Mouse (Mus musculus): ENCODE measurements at regions not wholly inside any gene's neighbourhood (a gene's known extent, or its start where the extent isn't known, plus 50 kb on each side); places are given as distances from the start of the nearest gene placed in this dataset.
"Not testable (repeated sequence)": the region's sequence is repeated elsewhere in the genome, so short reads cannot be mapped to it uniquely, and the experiment has no call there.

DNA sequence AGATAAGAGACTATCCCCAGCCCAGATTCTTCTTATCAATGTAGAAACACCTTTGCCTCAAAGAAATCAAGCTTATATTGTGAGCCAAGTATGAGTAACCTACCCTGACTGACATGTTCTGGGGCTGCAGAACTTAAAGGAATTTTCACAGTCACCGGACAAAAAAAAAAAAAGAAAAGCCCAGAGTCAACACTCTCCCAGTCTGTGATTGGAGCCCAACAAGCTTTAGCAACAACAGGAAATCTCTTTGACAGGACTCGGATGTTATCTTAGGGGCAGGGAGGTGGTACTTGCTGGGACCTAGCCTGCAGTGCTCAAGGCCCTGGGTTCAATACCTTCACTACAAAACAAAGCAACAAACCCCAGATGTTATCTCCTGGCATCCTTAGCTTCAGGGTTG lies 114.2 kb downstream of the Nectin1 start:
- Histone ChIP-seq H3K9me3 (replicated peaks) (no peaks in the 10 kb centered on the region), H3K36me3 (no peaks in the 10 kb centered on the region), H3K4me3 (replicated peaks) (no peak overlapping the region), H3K27me3 (replicated peaks) (peaks cover 5% of the 10 kb centered on the region; the same call in 1 of the 2 replicates), H3K9ac (replicated peaks) (no peak overlapping the region), H3K4me1 (0 out of 2 replicates have a peak, but pooled peaks cover 4% of the 10 kb centered on the region), H3K27ac (replicated peaks) (no peak overlapping the region), H3K4me2 (no peak overlapping the region)
- no peak for ATAC-seq (ENCODE audit: low FRiP score)
- 68% methylated on average over 2 of the region's 2 CpGs for WGBS

- Histone ChIP-seq H3K4me3 (replicated peaks) (no peak overlapping the region), H3K27ac (replicated peaks) (no peak overlapping the region), H3K36me3 (no peaks in the 10 kb centered on the region), H3K9ac (replicated peaks) (no peak overlapping the region), H3K9me3 (replicated peaks) (no peaks in the 10 kb centered on the region), H3K4me2 (no peak overlapping the region), H3K4me1 (peaks cover 8% of the 10 kb centered on the region), H3K27me3 (replicated peaks) (peaks cover 6% of the 10 kb centered on the region; the same call in 1 of the 2 replicates)
- 43% methylated on average over 6 of the region's 6 CpGs for WGBS
- no peak for ATAC-seq (ENCODE audit: low FRiP score)
Observed at GRCm38 (mm10) chr9:43858761-43859160, 115.0 kb downstream of the Nectin1 start.

DNA sequence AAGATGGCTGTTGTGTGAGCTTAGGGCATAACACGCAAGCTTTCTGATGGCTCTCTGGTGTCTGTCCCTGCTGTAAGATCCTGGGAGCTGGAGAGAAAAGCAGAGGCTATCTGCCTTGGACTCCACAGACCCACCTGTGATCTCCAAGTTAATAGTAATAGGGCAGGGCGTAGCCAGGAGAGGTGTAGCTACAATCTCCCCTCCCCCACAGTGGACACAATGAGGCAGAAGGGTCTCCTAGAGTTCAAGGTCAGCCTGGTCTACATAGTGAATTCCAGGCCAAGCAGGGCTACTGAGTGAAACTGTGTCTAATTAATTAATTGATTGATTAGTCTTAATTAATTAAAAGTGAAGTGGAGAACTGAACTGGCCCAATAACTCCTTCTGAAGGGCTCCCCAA lies 116.5 kb downstream of the Nectin1 start:
- no peak overlapping the region for H3K9ac ChIP-seq (replicated peaks)
- H3K9me3 ChIP-seq (replicated peaks) = no peaks in the 10 kb centered on the region
- H3K27ac ChIP-seq (replicated peaks) = no peak overlapping the region
- no peak overlapping the region for H3K4me3 ChIP-seq (replicated peaks)
- no peak overlapping the region for H3K4me2 ChIP-seq
- ATAC-seq (ENCODE audit: low FRiP score) = no peak
- 97% methylated on average over 2 of the region's 2 CpGs for WGBS
- H3K27me3 ChIP-seq (replicated peaks) = peaks cover 6% of the 10 kb centered on the region; the same call in 1 of the 2 replicates
- H3K4me1 ChIP-seq = peaks cover 18% of the 10 kb centered on the region
- H3K36me3 ChIP-seq = no peaks in the 10 kb centered on the region

DNA sequence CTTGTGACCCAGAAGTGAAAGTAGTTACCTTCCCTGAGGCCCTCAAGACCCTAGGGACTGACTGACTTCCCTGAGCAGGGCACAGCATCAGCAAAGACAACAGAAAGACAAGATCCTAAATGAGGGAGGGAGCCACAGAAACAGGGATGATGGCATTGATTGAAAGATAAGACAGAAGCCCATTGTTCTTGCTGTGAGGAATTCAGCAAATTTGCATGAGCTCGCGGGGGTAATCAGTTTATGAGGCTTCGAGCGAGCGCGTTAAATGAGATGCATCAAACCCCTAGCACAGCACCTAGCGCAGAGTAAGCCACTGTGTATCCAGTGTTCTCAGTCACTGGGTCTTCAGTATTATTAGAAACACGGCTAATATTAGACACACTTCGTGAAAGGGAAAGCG lies 117.6 kb downstream of the Nectin1 start:
- ATAC-seq (ENCODE audit: low FRiP score) = no peak
- WGBS = 18% methylated on average over 10 of the region's 10 CpGs
- H3K4me1 ChIP-seq = peaks cover 18% of the 10 kb centered on the region
- no peak overlapping the region for H3K27ac ChIP-seq (replicated peaks)
- H3K36me3 ChIP-seq = no peaks in the 10 kb centered on the region
- H3K9ac ChIP-seq (replicated peaks) = no peak overlapping the region
- peaks cover 6% of the 10 kb centered on the region for H3K27me3 ChIP-seq (replicated peaks)
- no peak overlapping the region for H3K4me2 ChIP-seq
- H3K4me3 ChIP-seq (replicated peaks) = no peak overlapping the region
- H3K9me3 ChIP-seq (replicated peaks) = no peaks in the 10 kb centered on the region

DNA sequence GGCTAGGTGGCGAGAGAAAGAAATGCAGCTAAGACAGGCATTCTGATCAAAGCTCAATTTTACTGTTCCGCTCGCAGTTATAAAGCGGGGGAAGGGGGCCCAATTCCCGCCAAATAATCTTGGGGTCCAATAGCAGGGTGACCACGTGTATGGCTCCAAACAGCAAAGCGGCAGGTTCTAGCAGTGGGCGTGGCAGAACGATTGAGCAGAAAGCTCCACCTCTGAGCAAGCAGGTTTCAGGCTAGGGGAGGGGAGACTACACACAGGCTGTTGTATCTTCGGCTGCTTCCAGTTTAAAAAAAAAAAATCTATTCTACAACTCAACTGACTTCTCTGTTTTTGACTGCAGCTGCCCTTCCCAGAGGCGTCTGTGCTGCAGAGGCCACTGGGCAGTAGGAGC lies 118.2 kb downstream of the Nectin1 start:
- H3K4me3 ChIP-seq (replicated peaks); ATAC-seq (ENCODE audit: low FRiP score); H3K9ac ChIP-seq (replicated peaks); H3K9me3 ChIP-seq (replicated peaks); H3K36me3 ChIP-seq; H3K27me3 ChIP-seq (replicated peaks); H3K27ac ChIP-seq (replicated peaks): not testable (repeated sequence)
- H3K4me1 ChIP-seq = peaks cover 18% of the 10 kb centered on the region
- H3K4me2 ChIP-seq = peak overlapping the region; percentile 29; the same call in 1 of the 2 replicates
- 17% methylated on average over 11 of the region's 11 CpGs for WGBS

- Histone ChIP-seq H3K9ac (replicated peaks) (peak overlapping the region; percentile 28; the same call in 1 of the 2 replicates), H3K36me3 (no peaks in the 10 kb centered on the region), H3K4me1 (peaks cover 18% of the 10 kb centered on the region), H3K9me3 (replicated peaks) (no peaks in the 10 kb centered on the region), H3K27me3 (replicated peaks) (peaks cover 6% of the 10 kb centered on the region), H3K4me2 (peak overlapping the region; percentile 53), H3K4me3 (replicated peaks) (0 out of 2 replicates have a peak overlapping the region, but pooled peaks have one; percentile 14), H3K27ac (replicated peaks) (0 out of 2 replicates have a peak overlapping the region, but pooled peaks have one; percentile 18)
- 4% methylated on average over 30 of the region's 30 CpGs for WGBS
- ATAC-seq (ENCODE audit: low FRiP score) = peak; percentile 63
Observed at GRCm38 (mm10) chr9:43863609-43864397, 120.0 kb downstream of the Nectin1 start.

DNA sequence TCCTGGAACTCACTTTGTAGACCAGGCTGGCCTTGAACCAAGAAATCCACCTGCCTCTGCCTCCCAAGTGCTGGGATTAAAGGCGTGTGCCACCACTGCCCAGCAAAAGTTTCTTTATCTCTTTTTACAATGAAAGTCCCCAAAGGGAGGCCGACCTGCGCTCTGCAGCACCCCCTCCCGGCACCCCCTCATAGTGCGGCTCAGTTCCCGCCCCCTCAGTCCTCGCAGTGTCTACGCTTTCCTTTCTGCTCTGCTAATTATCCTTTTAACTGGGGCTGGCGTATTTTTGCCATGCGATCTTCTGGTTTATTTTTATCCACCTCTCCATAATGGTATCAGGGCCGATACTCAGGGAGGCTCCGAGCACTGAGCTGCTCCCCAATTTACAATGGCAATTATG lies 123.0 kb downstream of the Nectin1 start:
- no peaks in the 10 kb centered on the region for H3K36me3 ChIP-seq
- no peak overlapping the region for H3K4me3 ChIP-seq (replicated peaks)
- no peak overlapping the region for H3K9ac ChIP-seq (replicated peaks)
- H3K27ac ChIP-seq (replicated peaks) = no peak overlapping the region
- no peak for ATAC-seq (ENCODE audit: low FRiP score)
- H3K27me3 ChIP-seq (replicated peaks) = peaks cover 6% of the 10 kb centered on the region
- no peak overlapping the region for H3K4me2 ChIP-seq
- 77% methylated on average over 12 of the region's 12 CpGs for whole genome bisulfite sequencing
- H3K4me1 ChIP-seq = peaks cover 14% of the 10 kb centered on the region
- no peaks in the 10 kb centered on the region for H3K9me3 ChIP-seq (replicated peaks)

DNA sequence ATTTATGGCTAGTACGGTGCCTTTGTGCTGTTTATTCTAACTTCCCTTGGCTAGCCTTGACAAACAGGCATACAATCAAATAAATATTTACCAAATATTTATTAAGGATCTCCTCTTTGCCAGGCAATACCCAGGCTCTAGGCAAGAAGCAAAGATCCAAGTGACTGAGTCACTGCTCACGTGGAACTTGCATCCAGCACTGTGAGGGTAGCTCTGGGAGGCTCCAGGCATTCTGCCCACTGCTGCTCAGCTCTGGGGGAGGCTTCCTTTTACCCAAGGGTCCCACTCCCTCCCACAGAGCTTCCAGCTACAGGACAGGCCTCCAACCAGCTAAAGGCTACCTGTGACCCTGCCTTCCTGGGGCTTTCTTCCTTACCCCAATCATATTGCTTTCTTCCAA lies 130.1 kb downstream of the Nectin1 start:
- ATAC-seq (ENCODE audit: low FRiP score) = no peak
- H3K27ac ChIP-seq (replicated peaks) = no peak overlapping the region
- H3K4me1 ChIP-seq = peaks cover under 1% of the 10 kb centered on the region; the same call in 1 of the 2 replicates
- H3K4me2 ChIP-seq = no peak overlapping the region
- H3K4me3 ChIP-seq (replicated peaks) = no peak overlapping the region
- no peak overlapping the region for H3K9ac ChIP-seq (replicated peaks)
- no peaks in the 10 kb centered on the region for H3K9me3 ChIP-seq (replicated peaks)
- 83% methylated on average over 2 of the region's 2 CpGs for WGBS
- no peaks in the 10 kb centered on the region for H3K36me3 ChIP-seq
- peaks cover 11% of the 10 kb centered on the region; the same call in 1 of the 2 replicates for H3K27me3 ChIP-seq (replicated peaks)

DNA sequence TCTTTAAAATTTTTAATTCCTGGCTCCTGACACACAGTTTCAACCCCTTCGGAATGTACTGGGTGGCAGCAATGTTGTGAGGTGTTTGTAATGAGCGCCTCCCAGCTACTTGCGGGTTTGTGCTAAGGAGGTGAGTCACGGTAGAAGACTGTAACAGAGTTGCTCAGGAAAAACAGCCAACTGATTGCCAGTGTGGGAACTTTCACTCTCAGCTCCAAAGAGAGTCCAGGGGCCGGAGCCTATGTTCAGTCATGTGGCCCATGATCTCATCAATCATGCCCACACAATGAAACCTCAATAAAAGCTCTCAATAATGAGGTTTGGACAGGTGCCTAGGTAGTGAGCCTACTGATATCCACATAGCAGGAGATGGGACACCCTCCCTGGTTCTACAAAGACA lies 130.5 kb downstream of the Nectin1 start:
- no peak overlapping the region for H3K27ac ChIP-seq (replicated peaks)
- no peak overlapping the region for H3K4me2 ChIP-seq
- ATAC-seq (ENCODE audit: low FRiP score) = no peak
- no peaks in the 10 kb centered on the region for H3K9me3 ChIP-seq (replicated peaks)
- H3K4me1 ChIP-seq = peaks cover 5% of the 10 kb centered on the region
- H3K9ac ChIP-seq (replicated peaks) = no peak overlapping the region
- H3K4me3 ChIP-seq (replicated peaks) = no peak overlapping the region
- no peaks in the 10 kb centered on the region for H3K36me3 ChIP-seq
- peaks cover 11% of the 10 kb centered on the region; the same call in 1 of the 2 replicates for H3K27me3 ChIP-seq (replicated peaks)
- WGBS = 81% methylated on average over 5 of the region's 5 CpGs

- H3K36me3 ChIP-seq = no peaks in the 10 kb centered on the region
- H3K4me1 ChIP-seq = peaks cover 16% of the 10 kb centered on the region
- peaks cover 18% of the 10 kb centered on the region; the same call in 1 of the 2 replicates for H3K27me3 ChIP-seq (replicated peaks)
- peak overlapping the region; percentile 33 for H3K4me3 ChIP-seq (replicated peaks)
- peak overlapping the region; percentile 64 for H3K4me2 ChIP-seq
- H3K27ac ChIP-seq (replicated peaks) = no peak overlapping the region
- peak; percentile 49; the same call in 1 of the 2 replicates for ATAC-seq (ENCODE audit: low FRiP score)
- H3K9ac ChIP-seq (replicated peaks) = peak overlapping the region; percentile 33; the same call in 1 of the 2 replicates
- H3K9me3 ChIP-seq (replicated peaks) = no peaks in the 10 kb centered on the region
- 2% methylated on average over 24 of the region's 24 CpGs for WGBS
Observed at GRCm38 (mm10) chr9:43879220-43879968, 135.6 kb downstream of the Nectin1 start.

- WGBS = under 1% methylated on average over 26 of the region's 26 CpGs
- peaks cover 16% of the 10 kb centered on the region for H3K4me1 ChIP-seq
- no peaks in the 10 kb centered on the region for H3K36me3 ChIP-seq
- H3K9me3 ChIP-seq (replicated peaks) = no peaks in the 10 kb centered on the region
- peak; percentile 43; the same call in 1 of the 2 replicates for ATAC-seq (ENCODE audit: low FRiP score)
- peak overlapping the region; percentile 64 for H3K4me2 ChIP-seq
- H3K27ac ChIP-seq (replicated peaks) = no peak overlapping the region
- peak overlapping the region; percentile 33 for H3K4me3 ChIP-seq (replicated peaks)
- H3K27me3 ChIP-seq (replicated peaks) = peaks cover 18% of the 10 kb centered on the region; the same call in 1 of the 2 replicates
- H3K9ac ChIP-seq (replicated peaks) = peak overlapping the region; percentile 33
Observed at GRCm38 (mm10) chr9:43879969-43880396, 136.2 kb downstream of the Nectin1 start.

Measured in neural tube, embryonic 15.5 days (tissue).